Mouse (Mus musculus) kidney, postnatal 14 days (tissue): ENCODE results near the gene Lyrm9.
A peak's percentile ranks its signal among the peaks of the same experiment; 100 is the strongest.

Experiments
- DNase-seq: peaks from one replicate; pipeline ENCODE4 v3.0.0; 2022; ENCODE audit warnings: mixed read lengths

The Lyrm9 gene

DNA sequence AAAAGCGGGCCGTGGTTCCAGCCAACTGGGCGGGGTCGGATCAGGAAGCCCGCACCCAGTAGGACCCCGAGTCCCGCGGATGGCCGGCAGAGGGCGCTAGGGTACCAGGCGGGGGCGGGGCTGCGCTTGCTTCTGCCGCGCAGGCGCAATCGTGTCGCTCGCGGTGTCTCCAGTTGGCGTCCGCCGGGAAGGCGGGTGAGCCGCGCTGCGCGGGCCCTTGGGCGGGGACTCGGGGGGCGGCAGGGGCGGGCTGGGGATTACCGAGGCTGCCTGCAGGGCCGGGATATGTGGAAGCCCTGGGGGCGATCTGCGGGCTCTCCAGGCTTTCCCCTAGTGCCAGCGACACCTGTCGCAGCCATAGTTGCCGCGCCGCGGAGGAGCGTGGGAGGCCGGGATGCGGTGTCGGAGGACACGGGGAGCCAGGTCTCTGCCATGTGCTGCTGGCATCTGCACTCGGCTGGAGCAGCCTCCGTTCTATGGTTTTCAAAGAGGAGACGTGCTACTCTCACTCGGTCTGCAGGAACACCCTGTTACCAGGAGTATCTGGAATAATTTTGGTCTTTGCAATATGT, at the start of gene Lyrm9:
Gene Lyrm9, plus strand, starts transcription at position 143 of the 572 bp plus-strand sequence.
- peak; percentile 96 for DNase-seq

DNA sequence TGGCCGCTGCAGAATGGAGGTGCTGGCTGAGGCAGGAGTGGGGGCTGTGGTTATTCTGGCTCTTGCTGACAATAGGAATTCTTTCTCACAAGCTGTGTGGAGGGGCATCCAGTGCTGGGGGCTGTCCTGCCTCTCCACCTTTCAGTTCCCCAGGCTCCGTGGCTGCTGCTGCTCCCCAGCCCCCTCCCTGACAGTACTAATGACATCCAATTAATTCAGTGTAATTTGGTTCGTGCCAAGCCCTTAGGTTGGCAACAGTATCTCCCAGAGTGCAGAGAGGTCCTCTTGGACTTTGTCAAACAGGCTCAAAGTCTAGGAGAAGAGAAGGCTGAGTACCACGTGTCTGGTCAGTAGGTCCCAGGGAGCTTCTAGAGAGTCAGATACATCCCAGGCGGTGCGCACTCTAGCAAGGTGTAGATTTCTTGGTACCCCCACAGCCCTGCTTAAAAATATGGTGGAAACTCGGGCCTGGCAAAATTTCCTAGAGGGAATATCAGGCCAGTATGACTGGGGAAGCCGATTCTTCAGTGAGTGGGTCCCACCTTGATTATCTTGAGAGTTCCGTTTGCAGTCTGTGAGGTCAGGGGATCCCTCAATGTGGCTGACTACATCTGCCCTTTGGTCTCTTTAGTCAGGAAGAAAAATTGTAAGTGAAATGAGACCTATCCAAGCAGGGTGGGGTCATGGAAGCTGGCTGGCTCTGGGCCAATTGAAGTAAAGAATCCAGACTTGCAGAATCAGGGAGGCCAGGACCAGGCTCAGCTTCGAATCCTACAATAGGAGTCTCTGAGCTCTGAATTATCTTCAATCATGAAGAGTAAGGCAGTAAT, 48.3 kb upstream of the Lyrm9 start:
- DNase-seq, result peak; percentile 62

DNA sequence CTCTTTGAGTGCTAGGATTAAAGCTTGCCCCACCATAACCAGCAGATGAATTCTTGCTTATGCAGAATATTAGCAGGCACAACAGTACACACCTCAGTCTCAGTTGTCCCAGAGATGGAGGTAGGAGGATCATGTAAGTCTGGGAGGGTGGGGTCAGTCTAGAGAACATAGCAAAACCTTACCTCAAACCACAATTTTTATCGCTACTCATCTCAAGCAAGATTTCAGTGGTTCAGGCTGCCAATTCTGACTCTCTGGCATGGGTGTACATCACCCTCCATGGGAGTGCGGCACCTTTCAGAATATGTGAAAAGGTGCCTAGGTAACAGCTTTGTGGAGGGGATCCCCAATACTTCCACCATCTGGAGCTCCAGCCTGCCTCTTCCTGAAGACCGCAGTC, 46.4 kb upstream of the Lyrm9 start:
- DNase-seq, result no peak

DNA sequence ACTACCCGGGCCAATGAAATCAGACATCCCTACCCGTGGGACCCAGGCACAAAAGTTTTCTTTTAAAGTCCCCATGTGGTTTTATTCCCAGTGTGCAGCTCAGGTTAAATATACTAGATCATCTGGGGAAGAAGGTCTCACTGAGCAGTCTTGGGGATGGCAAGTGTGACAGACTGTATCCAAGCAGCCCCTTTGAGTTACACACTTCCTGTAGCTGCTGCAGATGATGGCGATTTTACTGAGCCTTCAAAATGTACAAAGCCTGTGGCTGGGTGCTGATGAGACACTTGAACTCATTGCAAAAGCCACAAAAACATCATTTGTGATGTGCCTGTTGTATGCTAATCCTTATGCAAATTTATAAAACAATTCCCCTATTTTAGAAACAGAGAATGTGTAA, 45.8 kb upstream of the Lyrm9 start:
- DNase-seq, result no peak

DNA sequence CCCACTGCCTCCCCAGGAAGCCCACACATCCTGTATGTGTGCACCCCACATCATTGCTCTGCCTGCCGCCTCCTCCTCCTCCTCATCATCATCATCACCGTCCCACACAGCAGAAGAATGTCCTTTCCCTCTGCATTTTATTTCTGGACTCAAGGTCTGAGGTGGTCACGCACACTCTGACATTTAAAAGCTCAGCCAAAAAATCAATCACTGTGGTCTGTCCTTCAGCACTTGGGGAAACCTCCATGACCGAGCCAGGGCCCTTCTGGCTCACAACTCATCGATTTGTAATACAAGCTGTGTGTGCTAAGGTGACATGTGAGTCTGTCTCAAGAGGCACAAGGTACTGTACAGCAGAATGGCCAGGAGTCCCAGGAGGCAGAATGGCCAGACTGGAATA, 44.1 kb upstream of the Lyrm9 start:
- DNase-seq, result no peak

DNA sequence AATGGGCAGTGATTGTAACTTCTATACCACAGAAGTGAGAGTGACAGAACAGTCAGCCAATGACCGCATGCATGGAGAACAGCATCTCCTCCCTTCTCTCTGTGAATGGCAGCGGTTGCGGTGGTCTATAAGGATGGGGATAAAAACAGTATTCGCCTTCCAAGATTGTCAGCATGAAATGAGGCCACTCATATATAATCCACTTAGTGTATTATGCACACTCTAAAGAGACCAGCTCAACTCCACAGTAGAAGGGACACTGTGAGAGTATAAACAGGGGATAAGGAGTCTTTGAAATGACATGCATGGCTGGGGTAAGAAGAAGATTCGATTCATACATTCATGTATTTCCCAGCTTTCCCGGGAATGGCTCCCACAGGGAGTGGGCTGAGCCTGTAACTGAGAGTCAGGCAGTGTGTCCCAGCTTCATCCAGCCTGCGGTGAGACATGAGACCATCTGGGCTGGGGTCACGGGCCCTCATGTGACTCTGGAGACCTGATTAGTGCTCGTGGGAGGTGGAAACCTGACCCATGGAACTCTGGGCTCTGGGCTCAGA, 43.5 kb upstream of the Lyrm9 start:
- no peak for DNase-seq

DNA sequence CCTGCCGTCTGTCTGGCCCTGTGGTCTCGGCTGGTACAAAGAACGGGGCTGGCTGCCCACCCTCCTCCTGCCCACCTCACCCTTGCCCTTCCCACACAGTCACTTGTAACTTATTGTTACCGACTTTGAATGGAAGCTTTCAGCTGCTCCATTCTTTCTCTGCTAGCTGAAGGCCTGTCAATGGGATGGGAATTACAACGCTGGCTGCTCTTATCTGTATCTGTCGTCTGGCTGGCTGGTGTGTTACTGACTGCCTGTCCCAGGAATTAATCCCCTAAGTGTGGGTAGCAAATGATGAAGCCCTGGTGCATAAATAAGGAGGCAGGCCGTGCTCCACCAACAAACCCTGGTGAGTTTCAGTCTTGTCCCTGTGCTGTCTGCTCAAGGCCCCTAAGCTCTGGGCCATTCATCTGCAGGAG, 40.4 kb upstream of the Lyrm9 start:
- DNase-seq, result no peak

DNA sequence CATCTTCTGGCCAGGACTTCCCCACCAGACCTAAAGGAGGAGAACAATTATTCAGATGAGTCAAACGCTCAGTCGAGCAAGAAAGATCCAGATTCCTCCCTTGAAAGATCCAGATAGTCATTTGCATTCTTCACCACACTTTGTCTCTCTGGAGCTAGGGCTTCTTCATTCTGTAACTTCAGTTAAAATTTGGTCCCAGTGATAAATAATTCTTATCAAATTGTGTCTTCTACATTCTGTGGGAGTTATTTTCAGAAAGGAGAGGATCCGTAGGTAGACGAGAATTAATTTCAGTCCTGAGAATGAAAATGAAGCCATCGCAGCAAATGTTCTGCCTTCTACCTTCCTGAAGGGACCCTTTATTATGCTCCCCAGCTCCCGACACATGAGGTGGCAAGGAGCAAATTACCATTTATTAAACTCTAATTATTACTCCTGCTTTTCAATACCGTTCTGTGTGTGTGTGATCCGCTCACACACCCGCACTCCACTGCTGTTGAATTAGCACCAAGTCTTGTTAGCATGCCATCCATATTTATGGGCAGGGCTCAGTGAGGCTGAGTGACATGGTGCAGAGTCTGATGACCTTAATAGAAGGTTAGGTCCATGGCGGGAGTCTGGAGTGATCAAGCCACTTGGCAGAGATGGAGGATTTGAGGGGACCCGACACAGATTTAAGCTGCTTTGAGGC, 36.9 kb upstream of the Lyrm9 start:
- no peak for DNase-seq

DNA sequence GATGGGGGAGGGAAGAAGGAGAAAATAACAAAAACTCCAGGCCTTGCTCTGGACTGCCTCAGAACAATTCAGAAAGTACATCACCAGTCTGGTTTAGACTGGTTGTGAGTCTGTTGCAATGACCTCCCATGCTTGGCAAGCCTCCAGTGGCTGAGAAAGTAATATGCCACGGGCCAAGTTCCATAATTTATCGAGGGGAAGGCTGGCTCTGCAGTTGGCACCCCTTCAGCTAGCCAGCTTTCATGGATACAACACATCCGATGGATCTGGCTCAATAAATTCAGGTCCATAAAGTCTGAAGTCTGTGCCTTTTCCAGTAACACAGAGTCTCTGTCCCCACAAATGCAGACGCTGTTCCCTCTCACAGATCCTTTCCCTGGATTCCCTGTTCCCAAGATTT, 34.8 kb upstream of the Lyrm9 start:
- DNase-seq, result peak; percentile 91

DNA sequence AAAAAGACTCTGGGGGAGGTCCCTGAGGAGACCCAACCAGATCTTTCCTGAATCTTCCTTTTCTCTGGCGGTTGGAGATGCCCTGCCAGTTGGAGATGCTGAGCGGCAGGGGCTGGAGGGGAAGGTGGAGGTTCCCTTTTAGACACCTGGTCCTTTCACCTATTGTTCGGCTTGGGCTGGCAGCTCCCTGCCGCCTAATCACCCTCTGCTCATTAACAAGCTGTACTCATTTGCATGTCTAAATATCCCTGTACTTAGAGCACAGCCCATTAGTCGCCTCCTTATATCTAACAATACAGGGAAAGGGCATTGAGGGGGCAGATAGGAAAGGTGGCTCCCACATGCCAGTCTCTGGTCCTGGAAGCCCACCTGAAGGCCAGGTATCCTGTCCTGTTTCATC, 34.3 kb upstream of the Lyrm9 start:
- no peak for DNase-seq

DNA sequence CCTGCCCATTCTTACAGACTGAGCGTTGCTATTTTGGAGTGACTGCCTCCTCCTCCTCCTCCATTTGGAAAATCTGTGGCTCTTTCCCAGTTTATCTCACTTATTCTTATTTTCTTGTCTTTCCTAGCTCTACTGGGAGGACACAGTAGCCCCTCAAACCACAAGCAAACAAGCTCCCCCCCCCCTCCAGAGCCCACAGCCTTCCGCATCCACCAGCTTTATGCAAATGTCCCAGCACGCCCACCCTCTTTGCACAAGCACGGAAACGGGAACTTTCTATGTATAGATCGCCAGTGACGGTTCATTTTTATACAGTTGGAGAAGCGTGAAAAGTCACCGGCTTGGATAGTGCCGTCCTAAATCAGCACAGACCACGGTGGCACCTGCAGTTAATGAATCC, 33.9 kb upstream of the Lyrm9 start:
- DNase-seq, result no peak

DNA sequence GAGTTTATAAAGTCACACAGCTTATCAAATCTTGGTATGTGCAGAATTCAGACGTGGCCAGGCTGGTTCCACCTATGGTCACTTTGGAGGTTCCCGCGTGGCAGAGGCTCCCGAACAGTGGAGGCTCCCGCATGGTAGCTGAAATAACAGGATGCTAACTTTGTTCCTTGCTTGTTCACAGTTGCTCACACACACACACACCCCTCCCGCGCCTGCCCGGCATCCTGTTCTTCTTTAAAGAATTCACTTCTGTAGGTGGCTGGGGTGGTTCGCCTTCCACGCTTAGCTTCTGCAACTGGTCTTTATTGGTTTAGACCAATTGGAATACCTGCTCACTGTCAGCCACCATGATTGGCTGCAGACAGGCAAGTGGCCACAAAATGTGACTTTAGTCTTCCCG, 33.3 kb upstream of the Lyrm9 start:
- DNase-seq, result no peak

DNA sequence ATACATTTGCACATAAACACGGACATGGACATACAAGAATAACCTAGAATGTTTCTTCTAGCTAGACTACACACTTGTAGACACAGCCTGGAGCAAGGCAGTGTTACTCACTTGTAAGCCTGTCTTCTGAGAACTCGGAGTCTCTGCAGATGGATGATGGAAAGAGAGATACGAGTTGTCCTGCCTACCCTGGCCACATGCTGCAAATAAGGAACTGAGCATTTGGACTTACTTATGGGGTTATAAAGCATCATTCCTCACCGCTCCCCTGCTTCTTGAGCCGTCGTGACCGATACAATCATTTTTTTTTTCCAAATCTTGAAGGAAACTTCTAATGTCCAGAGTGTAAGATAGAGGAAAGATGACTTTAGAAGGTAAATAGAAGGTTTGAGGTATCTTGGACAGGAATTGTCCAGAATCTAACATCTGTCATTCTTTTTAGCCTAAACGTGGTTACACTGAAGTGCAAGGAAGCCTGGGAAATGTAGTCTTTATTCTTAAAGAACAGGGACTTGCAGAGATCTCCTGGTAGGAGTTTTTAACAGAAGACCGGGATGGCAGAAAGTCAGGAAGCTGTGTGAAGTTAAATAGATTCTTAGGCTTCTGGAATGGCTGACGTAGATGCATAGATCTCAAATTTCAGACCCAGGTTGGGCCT, 30.2 kb upstream of the Lyrm9 start:
- no peak for DNase-seq

DNA sequence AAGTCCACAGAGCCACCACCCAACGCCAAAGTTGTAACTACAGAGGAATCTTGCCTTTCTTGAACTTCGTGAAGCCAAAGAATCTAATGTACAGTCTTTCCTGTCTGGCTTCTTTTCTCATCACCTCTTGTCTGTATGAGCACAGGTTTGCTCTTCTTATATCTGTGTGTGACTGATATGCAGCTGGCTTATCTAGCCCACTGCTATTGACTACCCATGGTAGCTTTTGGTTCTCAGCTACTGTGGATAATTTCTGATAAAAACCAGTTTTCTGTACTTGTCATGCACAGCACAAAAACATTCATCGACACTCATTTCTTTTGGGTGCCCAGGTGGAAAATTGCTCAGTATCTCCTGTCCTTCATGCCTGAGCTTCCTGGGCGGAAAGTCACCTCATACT, 25.3 kb upstream of the Lyrm9 start:
- DNase-seq, result no peak

DNA sequence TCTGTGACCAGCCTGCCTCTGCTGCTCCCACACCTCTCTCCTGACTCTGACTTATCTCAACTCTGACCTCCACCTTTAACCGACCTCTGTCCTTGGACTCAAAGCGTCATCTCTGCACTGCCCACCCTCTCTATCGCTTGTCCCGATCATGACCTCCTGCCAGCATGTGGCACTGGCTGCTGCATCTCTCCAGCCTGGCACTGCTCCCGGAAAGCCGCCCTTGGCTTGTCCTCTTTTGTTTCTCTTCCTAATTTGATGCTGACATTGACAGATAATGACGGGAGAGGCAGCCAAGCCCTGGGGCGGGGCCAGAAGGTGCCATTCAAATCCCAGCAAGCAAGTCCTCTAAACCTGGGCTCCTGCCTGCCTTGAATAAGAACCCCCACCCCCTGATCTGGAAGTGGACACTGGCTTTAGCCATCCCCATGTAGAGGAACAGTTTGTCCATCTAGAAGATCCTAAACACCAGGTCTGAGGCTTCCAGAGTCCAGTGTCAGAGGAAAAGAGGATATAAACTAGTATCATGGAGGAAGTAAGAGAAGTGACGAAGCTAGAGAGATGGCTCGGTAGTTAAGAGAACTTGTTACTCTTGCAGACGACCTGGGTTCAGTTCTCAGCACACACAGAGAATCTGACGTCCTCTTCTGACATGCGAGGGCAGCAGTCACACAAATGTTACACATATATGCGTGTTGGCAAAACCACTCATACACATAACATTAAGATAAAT, 22.6 kb upstream of the Lyrm9 start:
- DNase-seq, result peak; percentile 44

DNA sequence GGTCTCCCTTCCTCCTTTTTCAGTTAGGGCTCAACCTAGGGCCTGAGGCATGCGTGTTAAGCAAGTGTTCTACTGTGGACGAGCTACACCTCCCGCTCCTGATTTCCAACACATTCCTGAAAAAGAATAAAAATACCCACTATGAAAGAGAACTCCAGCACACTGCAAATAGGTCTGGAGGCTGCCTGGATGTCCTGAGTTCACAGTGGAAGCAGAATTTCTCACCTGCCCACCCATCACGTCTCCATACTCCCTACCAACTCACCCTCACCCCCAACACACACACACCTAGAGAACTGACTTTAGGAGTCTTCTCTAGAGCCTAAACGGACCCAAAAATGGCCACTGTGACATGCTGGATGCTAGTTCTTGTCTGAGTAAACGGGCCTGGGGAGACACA, 21.8 kb upstream of the Lyrm9 start:
- no peak for DNase-seq

DNA sequence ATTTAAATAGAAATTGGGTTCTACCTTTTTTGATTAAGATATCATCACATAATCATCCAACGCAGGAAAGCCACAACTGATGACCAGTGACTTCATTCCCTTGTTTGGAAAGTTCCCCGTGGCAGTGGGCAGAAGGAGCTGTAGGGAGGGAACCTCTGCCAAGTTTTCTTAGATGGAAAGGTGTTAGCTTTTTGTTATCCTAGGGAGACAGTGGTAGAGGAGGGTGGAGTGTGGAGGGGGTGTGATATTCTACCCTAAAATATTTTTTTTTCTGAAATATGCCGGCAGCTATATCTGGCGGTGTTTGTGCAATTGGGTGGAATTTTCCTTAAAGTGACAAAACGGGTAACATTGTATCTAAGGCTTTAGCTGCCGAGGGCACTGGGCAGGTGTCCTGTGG, 21.2 kb upstream of the Lyrm9 start:
- no peak for DNase-seq

DNA sequence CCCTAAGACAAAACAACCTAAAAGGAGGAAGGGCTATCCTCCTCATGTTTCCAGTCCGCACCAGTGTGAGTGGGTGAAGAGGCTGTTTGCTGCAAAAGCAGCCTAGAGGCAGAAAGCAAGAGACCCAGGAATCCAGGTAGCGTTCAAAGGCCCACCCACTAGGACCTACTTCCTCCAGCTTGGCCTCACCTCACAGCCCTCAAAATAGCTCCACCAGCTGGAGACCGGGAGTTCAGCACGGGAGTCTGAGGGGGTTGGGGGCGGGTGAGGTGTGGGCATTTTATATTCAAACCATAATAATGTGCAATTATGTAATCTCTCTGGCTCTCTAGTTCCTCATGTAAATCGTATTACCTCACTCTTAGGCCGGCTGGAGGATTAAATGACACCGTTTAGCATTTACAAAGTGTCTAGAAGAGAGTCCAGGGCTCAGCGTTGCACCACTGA, 20.7 kb upstream of the Lyrm9 start:
- DNase-seq, result no peak

DNA sequence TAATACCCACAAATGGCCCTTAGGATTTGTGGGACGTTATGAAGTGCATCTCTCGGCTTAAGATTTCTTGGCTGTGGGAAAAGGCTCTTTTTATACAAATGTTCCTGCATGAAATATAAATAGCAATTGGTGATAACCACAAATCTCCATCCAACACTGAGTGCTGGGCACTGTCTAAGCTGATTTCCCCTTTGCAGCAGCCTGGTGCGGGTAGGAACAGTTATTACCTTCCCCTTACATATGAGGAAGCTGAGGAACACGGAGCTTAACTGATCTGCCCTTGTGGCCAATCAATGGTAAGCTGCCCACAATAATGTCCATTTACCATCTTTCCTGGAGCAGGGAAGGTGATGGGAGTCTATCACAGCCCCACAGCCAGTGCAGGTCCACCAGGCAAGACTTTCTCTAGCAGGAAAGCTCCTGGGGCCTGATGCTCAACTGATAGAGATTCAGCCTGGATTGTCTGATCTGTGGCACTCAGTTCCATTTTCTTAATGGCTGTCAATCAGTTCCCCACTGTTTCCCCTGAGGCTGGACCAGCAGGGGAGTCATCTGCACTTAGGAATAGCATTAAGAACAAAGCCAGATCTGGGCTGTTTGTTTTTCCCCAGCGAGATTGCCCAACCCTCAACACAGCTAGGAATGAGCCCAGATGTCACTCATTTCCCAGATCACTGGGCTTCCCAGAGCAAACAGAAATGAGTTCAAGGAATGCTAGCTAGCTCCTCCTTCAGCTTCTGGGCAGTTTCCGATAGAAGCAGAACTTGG, 18.9 kb upstream of the Lyrm9 start:
- DNase-seq, result no peak

DNA sequence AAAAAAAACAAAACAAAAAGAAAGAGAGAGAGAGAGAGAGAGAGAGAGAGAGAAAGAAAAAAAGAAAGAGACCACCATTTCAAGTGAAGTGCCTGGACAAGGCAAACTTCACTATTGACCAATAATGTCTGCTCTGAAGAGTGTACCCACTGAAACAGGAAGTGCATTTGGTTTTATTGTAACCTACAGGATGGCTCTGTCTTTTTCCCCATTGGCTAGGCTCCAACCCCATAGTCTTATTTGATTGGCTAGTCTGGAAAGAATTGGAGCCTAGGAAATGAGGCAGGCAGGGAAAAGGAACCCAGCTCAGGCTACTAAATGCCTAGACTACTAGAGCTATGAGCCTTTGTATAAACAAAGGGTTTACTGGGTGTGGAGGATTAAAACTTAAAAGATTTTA, 17.0 kb upstream of the Lyrm9 start:
- DNase-seq, result no peak

DNA sequence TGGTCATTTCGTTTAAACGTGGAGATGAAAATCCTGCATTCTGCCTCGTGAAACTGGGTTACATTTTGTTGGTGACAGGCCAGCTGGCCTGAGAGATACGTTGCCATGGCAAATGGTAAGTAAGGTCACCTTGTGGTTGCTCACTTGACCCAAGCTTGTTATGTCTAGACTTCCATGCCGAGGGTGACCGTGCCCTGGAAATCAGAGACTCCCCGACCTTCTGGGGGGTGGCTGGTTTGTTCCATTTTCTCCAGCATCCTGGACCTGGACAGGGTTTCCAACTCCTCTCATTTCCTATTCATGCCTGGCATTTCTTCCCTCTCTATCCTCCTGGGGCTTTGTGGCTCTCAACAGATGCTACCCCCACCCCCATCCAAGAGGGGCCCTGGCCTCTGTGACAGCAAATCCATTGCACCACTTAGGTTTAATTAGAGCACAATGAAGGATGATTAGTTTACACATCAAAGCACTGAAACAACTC, 11.9 kb upstream of the Lyrm9 start:
- DNase-seq, result no peak
